Mouse (Mus musculus): Measurements from ENCODE around the gene Syt17. TPM values are rescaled to one million over a fixed set of nuclear protein-coding genes. Genes with fewer than 3 reads are reported as not detected.

The Syt17 gene
- polyA plus RNA-seq, 1 experiment from 2014 or later: 2.9 TPM

GRCm38 (mm10) chr7:118409421-118409820 is 38.6 kb downstream of the Syt17 start:
- no peak overlapping the region for H3K9ac ChIP-seq (ENCODE audit: low read depth, low read length)
- no peak overlapping the region for H3K4me3 ChIP-seq (ENCODE audit: low read depth, low read length)
- DNase-seq (ENCODE audit: low spot score) (no peak), ATAC-seq (ENCODE audit: low read depth) (no peak)
- no peaks in the 10 kb centered on the region for H3K27me3 ChIP-seq (replicated peaks; ENCODE audit: control insufficient read depth, insufficient read depth, low read length)
- WGBS: 31% methylated on average over 2 of the region's 2 CpGs
- no peaks in the 10 kb centered on the region for H3K36me3 ChIP-seq (ENCODE audit: control insufficient read depth, insufficient read depth, low read length)
- no peak overlapping the region for H3K27ac ChIP-seq (replicated peaks; ENCODE audit: low read depth, low read length)
- no peaks in the 10 kb centered on the region for H3K4me1 ChIP-seq (ENCODE audit: control insufficient read depth, insufficient read depth, low read length)
- H3K9me3 ChIP-seq (ENCODE audit: control insufficient read depth, low read length): no peaks in the 10 kb centered on the region
- no peak overlapping the region for H3K4me2 ChIP-seq (ENCODE audit: low read depth, low read length)

GRCm38 (mm10) chr7:118405251-118405650 is 42.8 kb downstream of the Syt17 start:
- Histone ChIP-seq H3K4me3 (ENCODE audit: low read depth, low read length) (no peak overlapping the region), H3K27me3 (replicated peaks; ENCODE audit: control insufficient read depth, insufficient read depth, low read length) (no peaks in the 10 kb centered on the region), H3K9me3 (ENCODE audit: control insufficient read depth, low read length) (no peaks in the 10 kb centered on the region), H3K4me2 (ENCODE audit: low read depth, low read length) (no peak overlapping the region), H3K4me1 (ENCODE audit: control insufficient read depth, insufficient read depth, low read length) (0 out of 2 replicates have a peak, but pooled peaks cover 8% of the 10 kb centered on the region), H3K9ac (ENCODE audit: low read depth, low read length) (no peak overlapping the region), H3K36me3 (ENCODE audit: control insufficient read depth, insufficient read depth, low read length) (no peaks in the 10 kb centered on the region), H3K27ac (replicated peaks; ENCODE audit: low read depth, low read length) (no peak overlapping the region)
- ATAC-seq (ENCODE audit: low read depth) (no peak), DNase-seq (ENCODE audit: low spot score) (peak; percentile 49)

- Histone ChIP-seq H3K4me1 (ENCODE audit: control insufficient read depth, insufficient read depth, low read length) (0 out of 2 replicates have a peak, but pooled peaks cover 8% of the 10 kb centered on the region), H3K9me3 (ENCODE audit: control insufficient read depth, low read length) (no peaks in the 10 kb centered on the region), H3K27ac (replicated peaks; ENCODE audit: low read depth, low read length) (no peak overlapping the region), H3K9ac (ENCODE audit: low read depth, low read length) (no peak overlapping the region), H3K4me2 (ENCODE audit: low read depth, low read length) (no peak overlapping the region), H3K4me3 (ENCODE audit: low read depth, low read length) (no peak overlapping the region), H3K27me3 (replicated peaks; ENCODE audit: control insufficient read depth, insufficient read depth, low read length) (no peaks in the 10 kb centered on the region), H3K36me3 (ENCODE audit: control insufficient read depth, insufficient read depth, low read length) (no peaks in the 10 kb centered on the region)
- whole genome bisulfite sequencing: 32% methylated on average over 3 of the region's 3 CpGs
- DNase-seq (ENCODE audit: low spot score): peak; percentile 60
- ATAC-seq (ENCODE audit: low read depth): peak; percentile 80
Measured at GRCm38 (mm10) chr7:118402576-118403022, 45.4 kb downstream of the Syt17 start.

- H3K9me3 ChIP-seq (ENCODE audit: control insufficient read depth, low read length): no peaks in the 10 kb centered on the region
- H3K4me1 ChIP-seq (ENCODE audit: control insufficient read depth, insufficient read depth, low read length): 0 out of 2 replicates have a peak, but pooled peaks cover 8% of the 10 kb centered on the region
- 0 out of 2 replicates have a peak, but pooled peaks have one; percentile 9 for ATAC-seq (ENCODE audit: low read depth)
- no peaks in the 10 kb centered on the region for H3K36me3 ChIP-seq (ENCODE audit: control insufficient read depth, insufficient read depth, low read length)
- WGBS: 51% methylated on average over 5 of the region's 5 CpGs
- DNase-seq (ENCODE audit: low spot score): no peak
- no peak overlapping the region for H3K27ac ChIP-seq (replicated peaks; ENCODE audit: low read depth, low read length)
- no peak overlapping the region for H3K4me3 ChIP-seq (ENCODE audit: low read depth, low read length)
- H3K27me3 ChIP-seq (replicated peaks; ENCODE audit: control insufficient read depth, insufficient read depth, low read length): no peaks in the 10 kb centered on the region
- no peak overlapping the region for H3K9ac ChIP-seq (ENCODE audit: low read depth, low read length)
- H3K4me2 ChIP-seq (ENCODE audit: low read depth, low read length): no peak overlapping the region
Measured at GRCm38 (mm10) chr7:118401949-118402348, 46.1 kb downstream of the Syt17 start.

GRCm38 (mm10) chr7:118399764-118400163 is 48.3 kb downstream of the Syt17 start:
- WGBS: 83% methylated on average over 9 of the region's 9 CpGs

GRCm38 (mm10) chr7:118390705-118391104 is 57.3 kb downstream of the Syt17 start:
- DNase-seq (ENCODE audit: low spot score): no peak
- Histone ChIP-seq H3K4me2 (ENCODE audit: low read depth, low read length) (no peak overlapping the region), H3K4me1 (ENCODE audit: control insufficient read depth, insufficient read depth, low read length) (no peaks in the 10 kb centered on the region), H3K9ac (ENCODE audit: low read depth, low read length) (no peak overlapping the region), H3K9me3 (ENCODE audit: control insufficient read depth, low read length) (no peaks in the 10 kb centered on the region), H3K27ac (replicated peaks; ENCODE audit: low read depth, low read length) (no peak overlapping the region), H3K27me3 (replicated peaks; ENCODE audit: control insufficient read depth, insufficient read depth, low read length) (no peaks in the 10 kb centered on the region), H3K4me3 (ENCODE audit: low read depth, low read length) (no peak overlapping the region), H3K36me3 (ENCODE audit: control insufficient read depth, insufficient read depth, low read length) (no peaks in the 10 kb centered on the region)
- WGBS: 86% methylated on average over 4 of the region's 5 CpGs
- no peak for ATAC-seq (ENCODE audit: low read depth)

More at GRCm38 (mm10) chr7:118399764-118400163, 48.3 kb downstream of the Syt17 start:
- Histone ChIP-seq H3K4me3 (ENCODE audit: low read depth, low read length) (no peak overlapping the region), H3K36me3 (ENCODE audit: control insufficient read depth, insufficient read depth, low read length) (no peaks in the 10 kb centered on the region), H3K9me3 (ENCODE audit: control insufficient read depth, low read length) (no peaks in the 10 kb centered on the region), H3K9ac (ENCODE audit: low read depth, low read length) (no peak overlapping the region), H3K4me1 (ENCODE audit: control insufficient read depth, insufficient read depth, low read length) (0 out of 2 replicates have a peak, but pooled peaks cover 8% of the 10 kb centered on the region), H3K4me2 (ENCODE audit: low read depth, low read length) (no peak overlapping the region), H3K27me3 (replicated peaks; ENCODE audit: control insufficient read depth, insufficient read depth, low read length) (no peaks in the 10 kb centered on the region), H3K27ac (replicated peaks; ENCODE audit: low read depth, low read length) (no peak overlapping the region)
- ATAC-seq (ENCODE audit: low read depth) (no peak), DNase-seq (ENCODE audit: low spot score) (no peak)

GRCm38 (mm10) chr7:118380996-118381395 is 67.0 kb downstream of the Syt17 start:
- Histone ChIP-seq H3K4me2 (ENCODE audit: low read depth, low read length) (no peak overlapping the region), H3K4me3 (ENCODE audit: low read depth, low read length) (no peak overlapping the region), H3K9ac (ENCODE audit: low read depth, low read length) (no peak overlapping the region), H3K27ac (replicated peaks; ENCODE audit: low read depth, low read length) (no peak overlapping the region), H3K27me3 (replicated peaks; ENCODE audit: control insufficient read depth, insufficient read depth, low read length) (no peaks in the 10 kb centered on the region), H3K9me3 (ENCODE audit: control insufficient read depth, low read length) (no peaks in the 10 kb centered on the region), H3K4me1 (ENCODE audit: control insufficient read depth, insufficient read depth, low read length) (no peaks in the 10 kb centered on the region), H3K36me3 (ENCODE audit: control insufficient read depth, insufficient read depth, low read length) (no peaks in the 10 kb centered on the region)
- DNase-seq (ENCODE audit: low spot score): no peak
- ATAC-seq (ENCODE audit: low read depth): no peak
- 89% methylated on average over 5 of the region's 5 CpGs for WGBS

- no peaks in the 10 kb centered on the region for H3K36me3 ChIP-seq (ENCODE audit: control insufficient read depth, insufficient read depth, low read length)
- no peak overlapping the region for H3K27ac ChIP-seq (replicated peaks; ENCODE audit: low read depth, low read length)
- ATAC-seq (ENCODE audit: low read depth) (no peak), DNase-seq (ENCODE audit: low spot score) (no peak)
- H3K4me2 ChIP-seq (ENCODE audit: low read depth, low read length): no peak overlapping the region
- no peaks in the 10 kb centered on the region for H3K9me3 ChIP-seq (ENCODE audit: control insufficient read depth, low read length)
- H3K4me3 ChIP-seq (ENCODE audit: low read depth, low read length): no peak overlapping the region
- no peaks in the 10 kb centered on the region for H3K27me3 ChIP-seq (replicated peaks; ENCODE audit: control insufficient read depth, insufficient read depth, low read length)
- WGBS: 93% methylated on average over 3 of the region's 3 CpGs
- H3K4me1 ChIP-seq (ENCODE audit: control insufficient read depth, insufficient read depth, low read length): no peaks in the 10 kb centered on the region
- no peak overlapping the region for H3K9ac ChIP-seq (ENCODE audit: low read depth, low read length)
Measured at GRCm38 (mm10) chr7:118380056-118380455, 68.0 kb downstream of the Syt17 start.

GRCm38 (mm10) chr7:118376590-118376989 is 71.4 kb downstream of the Syt17 start:
- no peak overlapping the region for H3K27ac ChIP-seq (replicated peaks; ENCODE audit: low read depth, low read length)
- H3K9ac ChIP-seq (ENCODE audit: low read depth, low read length): no peak overlapping the region
- H3K4me3 ChIP-seq (ENCODE audit: low read depth, low read length): no peak overlapping the region
- no peaks in the 10 kb centered on the region for H3K27me3 ChIP-seq (replicated peaks; ENCODE audit: control insufficient read depth, insufficient read depth, low read length)
- WGBS: 98% methylated on average over 4 of the region's 4 CpGs
- ATAC-seq (ENCODE audit: low read depth) (no peak), DNase-seq (ENCODE audit: low spot score) (no peak)
- no peaks in the 10 kb centered on the region for H3K9me3 ChIP-seq (ENCODE audit: control insufficient read depth, low read length)
- no peaks in the 10 kb centered on the region for H3K36me3 ChIP-seq (ENCODE audit: control insufficient read depth, insufficient read depth, low read length)
- H3K4me1 ChIP-seq (ENCODE audit: control insufficient read depth, insufficient read depth, low read length): no peaks in the 10 kb centered on the region
- no peak overlapping the region for H3K4me2 ChIP-seq (ENCODE audit: low read depth, low read length)

Data from embryonic facial prominence, embryonic 14.5 days (tissue).